Mouse (Mus musculus) embryonic facial prominence, embryonic 14.5 days (tissue): ENCODE measurements at regions not wholly inside any gene's neighbourhood (a gene's known extent, or its start where the extent isn't known, plus 50 kb on each side); places are given as distances from the start of the nearest gene placed in this dataset.
A peak's percentile ranks its signal among the peaks of the same experiment; 100 is the strongest.

Experiments
- ATAC-seq: fragments of 200-750 bp; cut with Nextera tagmentation; 2 replicates; pipeline ENCODE4 v1.8.0; 2017; ENCODE audit warnings: low read depth, moderate number of reproducible peaks, moderate TSS enrichment
- DNase-seq: peaks from one replicate; pipeline ENCODE4 v3.0.0-alpha.2; 2015; ENCODE audit warnings: low spot score
- H3K27ac ChIP-seq: fragments of 300-500 bp; sonication (generic); replicated peaks from 2 replicates; pipeline ENCODE4 v1.5.1; 2014; ENCODE audit warnings: low read depth, mild to moderate bottlenecking, low read length, moderate library complexity
- H3K27me3 ChIP-seq: fragments of 300-500 bp; sonication (generic); replicated peaks from 2 replicates; pipeline ENCODE4 v1.6.1; 2014; ENCODE audit warnings: low read length; ENCODE audit not compliant: control insufficient read depth, insufficient read depth
- H3K36me3 ChIP-seq: fragments of 300-500 bp; sonication (generic); 2 replicates; pipeline ENCODE4 v1.6.1; 2014; ENCODE audit warnings: low read length, mixed read lengths; ENCODE audit not compliant: control insufficient read depth, insufficient read depth
- H3K4me1 ChIP-seq: fragments of 300-500 bp; sonication (generic); 2 replicates; pipeline ENCODE4 v1.6.1; 2014; ENCODE audit warnings: antibody characterized with exemption, low read length; ENCODE audit not compliant: control insufficient read depth, insufficient read depth
- H3K4me2 ChIP-seq: fragments of 300-500 bp; sonication (generic); 2 replicates; pipeline ENCODE4 v1.6.1; 2014; ENCODE audit warnings: low read depth, mild to moderate bottlenecking, low read length, moderate library complexity, mixed read lengths
- H3K4me3 ChIP-seq: fragments of 300-500 bp; sonication (generic); 2 replicates; pipeline ENCODE4 v1.5.1; 2014; ENCODE audit warnings: low read depth, mild to moderate bottlenecking, low read length
- H3K9ac ChIP-seq: fragments of 300-500 bp; sonication (generic); 2 replicates; pipeline ENCODE4 v1.6.1; 2014; ENCODE audit warnings: low read depth, mild to moderate bottlenecking, low read length, moderate library complexity, mixed read lengths
- H3K9me3 ChIP-seq: fragments of 300-500 bp; sonication (generic); 2 replicates; pipeline ENCODE4 v1.6.1; 2016; ENCODE audit warnings: low read length; ENCODE audit not compliant: control insufficient read depth
- WGBS: fragments of 180-500 bp; shearing (Covaris S2); extraction: QIAGEN DNeasy Blood & Tissue Kit; methylation state at CpG from one replicate; pipeline ENCODE4 v1.1.7; 2014; 5-methylcytosine and 5-hydroxymethylcytosine counted together

DNA sequence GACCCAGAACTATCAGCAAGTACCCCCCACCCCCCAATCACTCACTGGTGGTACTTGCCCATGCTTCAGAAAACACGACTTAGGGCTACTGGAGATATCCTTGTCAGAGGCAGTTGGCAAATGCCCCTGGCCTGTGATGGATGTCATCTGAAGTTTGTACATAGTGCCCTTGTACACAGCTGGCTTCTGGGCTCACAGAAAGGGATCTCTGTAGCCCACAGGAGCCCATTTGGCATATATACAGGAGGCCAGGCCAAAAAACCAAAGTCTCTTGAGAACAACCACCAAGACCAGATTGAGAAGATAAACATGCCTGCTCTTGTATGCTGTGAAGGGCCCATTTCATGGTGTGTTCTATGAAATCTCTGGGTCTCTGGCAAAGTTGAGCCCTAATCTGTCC lies 181.3 kb upstream of the Kbtbd8 start:
- no peak for DNase-seq
- ATAC-seq: no peak
- no peaks in the 10 kb centered on the region for H3K9me3 ChIP-seq
- no peak overlapping the region for H3K9ac ChIP-seq
- no peak overlapping the region for H3K4me3 ChIP-seq
- WGBS: 83% methylated on average over 1 of the region's 1 CpGs
- no peaks in the 10 kb centered on the region for H3K36me3 ChIP-seq
- peaks cover 7% of the 10 kb centered on the region for H3K4me1 ChIP-seq
- H3K27me3 ChIP-seq: no peaks in the 10 kb centered on the region
- H3K27ac ChIP-seq: no peak overlapping the region
- H3K4me2 ChIP-seq: no peak overlapping the region

DNA sequence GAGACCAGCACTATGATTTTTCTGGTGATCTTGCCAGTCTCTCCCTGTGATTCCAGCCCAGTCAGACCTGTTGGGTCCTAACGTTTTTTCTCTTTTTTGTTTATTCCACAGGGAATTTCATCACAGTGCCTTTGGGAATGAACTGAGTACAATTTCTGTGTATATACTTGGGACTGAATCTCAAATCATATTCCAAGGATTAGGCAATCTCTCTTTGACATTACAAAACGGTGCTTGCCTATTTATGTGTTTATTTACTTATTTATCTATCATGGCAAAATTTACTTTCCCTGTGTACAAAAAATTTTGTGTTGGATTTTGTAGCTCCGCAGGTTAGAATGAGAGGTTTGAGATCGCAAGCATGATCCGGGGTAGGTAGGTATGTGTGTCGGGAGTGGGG lies 189.2 kb upstream of the Kbtbd8 start:
- Histone ChIP-seq H3K36me3 (no peaks in the 10 kb centered on the region), H3K4me3 (no peak overlapping the region), H3K4me1 (no peaks in the 10 kb centered on the region), H3K27ac (no peak overlapping the region), H3K9me3 (no peaks in the 10 kb centered on the region), H3K27me3 (no peaks in the 10 kb centered on the region), H3K9ac (no peak overlapping the region), H3K4me2 (no peak overlapping the region)
- DNase-seq (no peak), ATAC-seq (no peak)
- 86% methylated on average over 6 of the region's 6 CpGs for WGBS

DNA sequence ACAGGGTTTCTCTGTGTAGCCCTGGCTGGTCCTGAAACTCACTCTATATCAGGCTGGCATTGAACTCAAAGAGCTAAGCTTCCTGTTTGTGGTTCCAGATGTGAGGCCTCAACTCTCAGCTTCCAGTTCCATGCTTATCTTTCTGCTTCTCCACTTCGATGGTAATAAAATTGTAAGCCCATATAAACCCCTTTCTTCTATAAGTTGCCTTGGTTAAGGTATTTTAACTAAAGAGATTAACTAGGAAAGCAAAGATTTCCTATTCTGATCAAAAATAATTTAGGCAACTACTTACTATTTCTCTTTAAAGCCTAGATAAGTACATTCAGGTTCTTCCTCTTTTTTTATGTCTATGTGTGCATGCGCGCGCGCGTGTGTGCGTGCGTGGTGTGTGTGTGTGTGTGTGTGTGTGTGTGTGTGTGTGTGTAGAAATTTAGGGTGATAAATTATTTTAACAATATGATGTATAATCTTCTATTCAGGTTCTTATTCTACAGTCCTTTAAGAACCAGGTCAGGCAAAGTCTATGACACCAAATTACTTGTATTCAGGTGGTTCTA lies 190.3 kb upstream of the Kbtbd8 start:
- H3K4me3 ChIP-seq: no peak overlapping the region
- H3K9me3 ChIP-seq: no peaks in the 10 kb centered on the region
- 95% methylated on average over 8 of the region's 8 CpGs for WGBS
- no peaks in the 10 kb centered on the region for H3K36me3 ChIP-seq
- H3K9ac ChIP-seq: no peak overlapping the region
- DNase-seq (no peak), ATAC-seq (no peak)
- H3K4me2 ChIP-seq: no peak overlapping the region
- no peak overlapping the region for H3K27ac ChIP-seq
- no peaks in the 10 kb centered on the region for H3K27me3 ChIP-seq
- no peaks in the 10 kb centered on the region for H3K4me1 ChIP-seq

DNA sequence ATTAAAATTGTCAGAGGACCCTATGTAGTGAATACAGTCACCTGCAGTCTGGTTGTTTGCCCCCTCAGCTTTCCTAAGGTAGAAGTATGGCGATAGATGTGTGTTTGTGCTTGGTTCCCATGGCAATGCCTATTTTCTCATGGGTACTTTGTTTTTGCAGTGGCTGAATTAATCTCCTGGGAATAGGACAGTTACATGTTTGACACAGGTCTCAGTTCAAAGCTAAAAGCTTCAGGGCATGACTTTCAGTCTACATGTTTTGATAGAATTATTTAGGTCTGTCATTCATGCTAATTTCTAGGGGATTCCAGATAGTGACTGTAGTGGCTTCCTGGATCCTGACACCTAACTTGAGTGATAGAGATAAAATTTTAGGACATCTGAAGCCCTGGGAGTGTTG lies 191.6 kb upstream of the Kbtbd8 start:
- no peaks in the 10 kb centered on the region for H3K4me1 ChIP-seq
- no peak overlapping the region for H3K27ac ChIP-seq
- no peak overlapping the region for H3K9ac ChIP-seq
- DNase-seq (no peak), ATAC-seq (no peak)
- H3K9me3 ChIP-seq: no peaks in the 10 kb centered on the region
- no peak overlapping the region for H3K4me2 ChIP-seq
- no peaks in the 10 kb centered on the region for H3K27me3 ChIP-seq
- H3K36me3 ChIP-seq: no peaks in the 10 kb centered on the region
- WGBS: 62% methylated on average over 1 of the region's 1 CpGs
- no peak overlapping the region for H3K4me3 ChIP-seq

DNA sequence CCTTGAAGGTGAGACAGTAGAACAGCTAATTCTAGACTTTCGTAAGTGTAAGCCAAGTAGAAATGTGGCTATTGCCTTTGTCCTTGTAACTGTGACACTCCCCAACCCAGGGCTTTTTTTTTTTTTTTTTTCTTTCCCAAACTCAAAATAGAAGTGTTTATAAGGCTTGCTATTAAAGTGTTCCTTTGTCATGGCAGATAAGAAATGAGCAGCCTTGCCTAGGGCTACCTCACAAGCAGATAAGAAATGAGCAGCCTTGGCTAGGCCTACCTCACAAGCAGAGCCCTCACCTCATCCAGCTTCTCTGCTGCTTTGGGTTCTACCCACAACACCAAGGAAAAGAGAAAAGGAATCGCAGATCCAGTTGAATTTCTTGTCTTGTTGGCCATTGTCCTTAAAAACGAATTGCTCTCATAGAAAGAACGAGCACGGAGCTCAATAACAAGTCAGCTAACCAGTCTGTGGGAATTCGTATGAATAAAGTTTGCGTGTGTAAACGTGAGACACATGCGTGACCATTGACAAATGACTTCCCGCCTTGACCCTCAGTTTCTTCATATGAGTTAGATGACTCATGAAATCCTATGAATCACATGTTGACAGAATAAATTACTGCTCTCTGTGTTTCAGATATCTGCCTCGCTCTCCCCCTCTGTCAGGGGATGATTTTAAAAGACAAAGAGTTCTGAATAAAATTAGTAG lies 192.6 kb upstream of the Kbtbd8 start:
- Histone ChIP-seq H3K36me3 (no peaks in the 10 kb centered on the region), H3K4me1 (no peaks in the 10 kb centered on the region), H3K27me3 (no peaks in the 10 kb centered on the region), H3K9me3 (no peaks in the 10 kb centered on the region), H3K4me2 (no peak overlapping the region), H3K27ac (no peak overlapping the region), H3K4me3 (no peak overlapping the region), H3K9ac (no peak overlapping the region)
- DNase-seq (no peak), ATAC-seq (no peak)
- 77% methylated on average over 11 of the region's 11 CpGs for WGBS

DNA sequence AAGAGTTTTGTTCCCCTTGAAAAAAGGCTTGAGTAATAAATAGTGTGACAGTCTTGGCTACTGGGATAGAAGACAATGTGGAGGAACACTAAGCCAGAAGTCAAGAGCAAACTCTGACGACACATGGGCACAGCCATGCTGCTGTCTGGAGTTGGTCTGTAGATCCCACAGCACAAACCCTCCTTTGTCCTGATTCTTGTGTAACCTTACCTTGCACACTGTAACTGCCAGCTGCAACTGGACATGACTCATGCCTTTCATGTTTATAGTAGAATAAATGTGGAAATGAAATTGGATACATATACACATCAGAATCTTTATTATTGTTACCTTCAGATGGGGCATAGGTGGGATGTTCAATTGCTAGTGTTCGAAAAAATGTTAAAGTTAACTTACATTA lies 195.3 kb upstream of the Kbtbd8 start:
- Histone ChIP-seq H3K27ac (no peak overlapping the region), H3K4me3 (no peak overlapping the region), H3K27me3 (no peaks in the 10 kb centered on the region), H3K9me3 (no peaks in the 10 kb centered on the region), H3K9ac (no peak overlapping the region), H3K4me1 (no peaks in the 10 kb centered on the region), H3K4me2 (no peak overlapping the region), H3K36me3 (no peaks in the 10 kb centered on the region)
- 56% methylated on average over 2 of the region's 2 CpGs for WGBS
- DNase-seq (peak; percentile 46), ATAC-seq (0 out of 2 replicates have a peak, but pooled peaks have one; percentile 44)

DNA sequence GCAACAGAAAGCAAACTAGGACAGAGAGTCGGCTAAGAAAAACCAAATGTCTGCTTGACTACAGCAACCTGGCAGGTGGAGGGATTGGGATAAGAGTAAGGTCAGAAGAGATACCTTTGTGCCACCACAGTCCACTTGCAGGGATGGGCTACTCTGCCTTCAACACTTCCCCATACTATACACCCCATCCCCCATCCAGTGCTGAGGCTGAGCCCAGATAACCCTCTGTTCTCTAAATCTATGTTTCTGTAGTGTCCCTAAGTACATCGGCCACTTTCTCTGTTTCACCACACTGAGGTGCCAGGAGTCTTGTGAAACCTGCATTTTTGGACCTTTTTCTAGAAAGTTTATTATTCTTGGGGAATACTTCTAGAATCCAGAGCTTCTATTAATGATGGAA lies 196.3 kb upstream of the Kbtbd8 start:
- Histone ChIP-seq H3K4me1 (no peaks in the 10 kb centered on the region), H3K36me3 (no peaks in the 10 kb centered on the region), H3K9ac (no peak overlapping the region), H3K27ac (no peak overlapping the region), H3K27me3 (no peaks in the 10 kb centered on the region), H3K4me2 (no peak overlapping the region), H3K4me3 (no peak overlapping the region), H3K9me3 (no peaks in the 10 kb centered on the region)
- DNase-seq (no peak), ATAC-seq (no peak)
- 88% methylated on average over 2 of the region's 2 CpGs for WGBS

DNA sequence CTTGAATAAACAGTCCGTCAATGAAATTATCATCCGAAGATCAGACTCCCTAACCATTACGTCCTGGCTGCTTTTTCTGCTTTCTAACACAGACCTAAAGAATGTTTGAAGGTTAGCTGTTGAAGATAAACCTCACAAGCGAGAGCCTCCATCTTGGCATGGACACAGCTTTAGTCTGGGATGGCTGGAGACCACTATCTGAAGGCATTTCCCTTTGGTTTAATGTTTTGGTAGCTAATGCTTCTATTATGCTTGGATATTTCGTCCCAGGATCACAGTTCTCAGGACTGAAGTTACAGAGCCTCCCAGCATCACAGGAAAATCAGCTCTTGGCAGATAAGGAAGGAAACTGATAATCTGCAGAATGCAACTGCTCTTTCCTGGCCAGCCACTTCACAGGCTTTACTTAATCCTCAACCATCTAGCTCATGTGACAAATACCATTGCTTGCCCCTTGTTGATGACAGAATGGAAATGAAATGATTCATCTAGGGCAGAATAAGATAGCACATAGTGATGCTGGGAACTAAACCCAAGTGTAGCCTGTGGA lies 197.8 kb upstream of the Kbtbd8 start:
- 80% methylated on average over 5 of the region's 5 CpGs for WGBS
- Histone ChIP-seq H3K36me3 (no peaks in the 10 kb centered on the region), H3K9ac (no peak overlapping the region), H3K4me1 (no peaks in the 10 kb centered on the region), H3K4me2 (no peak overlapping the region), H3K27me3 (no peaks in the 10 kb centered on the region), H3K9me3 (no peaks in the 10 kb centered on the region), H3K27ac (no peak overlapping the region), H3K4me3 (no peak overlapping the region)
- peak; percentile 10 for DNase-seq
- no peak for ATAC-seq
